Mouse (Mus musculus) heart, embryonic 16.5 days (tissue): ENCODE measurements at regions not wholly inside any gene's neighbourhood (a gene's known extent, or its start where the extent isn't known, plus 50 kb on each side); places are given as distances from the start of the nearest gene placed in this dataset.
A peak's percentile ranks its signal among the peaks of the same experiment; 100 is the strongest.

Experiments
- ATAC-seq: fragments of 200-750 bp; cut with Nextera tagmentation; replicated peaks from 2 replicates; pipeline ENCODE4 v1.8.0; 2017; ENCODE audit warnings: moderate number of reproducible peaks; ENCODE audit not compliant: insufficient read depth, low FRiP score; ENCODE audit errors: extremely low read depth
- H3K27ac ChIP-seq: fragments of 300-500 bp; sonication (generic); 2 replicates; pipeline ENCODE4 v1.5.1; 2014; ENCODE audit warnings: mild to moderate bottlenecking, low read length, control low read depth, moderate library complexity
- H3K27me3 ChIP-seq: fragments of 300-500 bp; sonication (generic); 2 replicates; pipeline ENCODE4 v1.6.1; 2014; ENCODE audit warnings: low read length, mixed read lengths; ENCODE audit not compliant: control insufficient read depth, insufficient read depth
- H3K36me3 ChIP-seq: fragments of 300-500 bp; sonication (generic); 2 replicates; pipeline ENCODE4 v1.6.1; 2014; ENCODE audit not compliant: control insufficient read depth, insufficient read depth
- H3K4me1 ChIP-seq: fragments of 300-500 bp; sonication (generic); 2 replicates; pipeline ENCODE4 v1.6.1; 2014; ENCODE audit warnings: low read length, mixed read lengths; ENCODE audit not compliant: control insufficient read depth, insufficient read depth
- H3K4me2 ChIP-seq: fragments of 300-500 bp; sonication (generic); 2 replicates; pipeline ENCODE4 v1.6.1; 2014; ENCODE audit warnings: low read depth, mild to moderate bottlenecking, control low read depth, low read length
- H3K4me3 ChIP-seq: fragments of 300-500 bp; sonication (generic); 2 replicates; pipeline ENCODE4 v1.5.1; 2014; ENCODE audit warnings: mild to moderate bottlenecking, control low read depth, low read length
- H3K9ac ChIP-seq: fragments of 300-500 bp; sonication (generic); 2 replicates; pipeline ENCODE4 v1.6.1; 2014; ENCODE audit warnings: low read length, control low read depth
- H3K9me3 ChIP-seq: fragments of 300-500 bp; sonication (generic); replicated peaks from 2 replicates; pipeline ENCODE4 v1.6.1; 2016; ENCODE audit warnings: low read length; ENCODE audit not compliant: control insufficient read depth
- WGBS: fragments of 180-500 bp; shearing (Covaris S2); extraction: QIAGEN DNeasy Blood & Tissue Kit; methylation state at CpG from one replicate; pipeline ENCODE4 v1.1.7; 2014; 5-methylcytosine and 5-hydroxymethylcytosine counted together

GRCm38 (mm10) chr3:101516781-101517499, 87.5 kb downstream of the Atp1a1 start:
- Histone ChIP-seq H3K9ac (peak overlapping the region; percentile 28; the same call in 1 of the 2 replicates), H3K9me3 (no peaks in the 10 kb centered on the region), H3K4me1 (peaks cover 30% of the 10 kb centered on the region), H3K27me3 (no peaks in the 10 kb centered on the region), H3K36me3 (no peaks in the 10 kb centered on the region), H3K27ac (peak overlapping the region; percentile 56), H3K4me2 (no peak overlapping the region), H3K4me3 (no peak overlapping the region)
- no peak for ATAC-seq
- 56% methylated on average over 15 of the region's 15 CpGs for WGBS

DNA sequence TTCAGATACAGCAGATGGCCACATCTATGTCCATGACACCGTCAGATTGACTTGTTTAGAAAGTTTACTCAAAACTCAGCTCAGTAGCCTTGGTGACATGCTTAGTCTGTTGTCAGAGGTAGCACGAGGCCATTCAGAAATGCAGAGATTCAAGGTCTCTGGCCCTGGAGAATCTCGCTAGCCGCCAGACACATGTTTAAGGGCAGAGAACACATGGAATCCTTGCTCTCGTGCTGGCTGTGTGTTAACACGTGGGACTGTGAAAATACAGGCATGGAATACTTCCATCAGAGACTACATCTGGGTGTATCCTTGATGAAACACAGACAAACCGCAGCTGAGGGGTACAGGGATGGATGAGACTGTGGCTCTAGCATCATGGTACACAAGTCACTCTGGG, 88.9 kb downstream of the Atp1a1 start:
- 86% methylated on average over 7 of the region's 7 CpGs for WGBS
- H3K27me3 ChIP-seq: no peaks in the 10 kb centered on the region
- no peaks in the 10 kb centered on the region for H3K9me3 ChIP-seq
- H3K4me2 ChIP-seq: no peak overlapping the region
- H3K4me3 ChIP-seq: no peak overlapping the region
- ATAC-seq: no peak
- no peaks in the 10 kb centered on the region for H3K36me3 ChIP-seq
- H3K27ac ChIP-seq: no peak overlapping the region
- no peak overlapping the region for H3K9ac ChIP-seq
- H3K4me1 ChIP-seq: peaks cover 25% of the 10 kb centered on the region

GRCm38 (mm10) chr3:101513611-101514311, 90.7 kb downstream of the Atp1a1 start:
- no peak overlapping the region for H3K9ac ChIP-seq
- no peaks in the 10 kb centered on the region for H3K27me3 ChIP-seq
- no peak for ATAC-seq
- WGBS: 52% methylated on average over 13 of the region's 13 CpGs
- no peak overlapping the region for H3K4me2 ChIP-seq
- no peak overlapping the region for H3K27ac ChIP-seq
- H3K36me3 ChIP-seq: no peaks in the 10 kb centered on the region
- no peak overlapping the region for H3K4me3 ChIP-seq
- peaks cover 20% of the 10 kb centered on the region for H3K4me1 ChIP-seq
- H3K9me3 ChIP-seq: no peaks in the 10 kb centered on the region
